Mouse (Mus musculus) cortical plate, adult 2 months (tissue): ENCODE data around the gene Tmem160. TPM values are rescaled to one million over a fixed set of nuclear protein-coding genes. Genes with fewer than 3 reads are reported as not detected.

ENCODE experiments used
- H3K27ac ChIP-seq: fragments of 200-500 bp; 2 replicates; pipeline ENCODE4 v1.5.1; 2012; ENCODE audit warnings: low read length, control low read depth, inconsistent platforms; ENCODE audit not compliant: insufficient read depth
- H3K4me1 ChIP-seq: fragments of 200-500 bp; 2 replicates; pipeline ENCODE4 v1.6.1; 2011; ENCODE audit warnings: low read length; ENCODE audit not compliant: control insufficient read depth, insufficient read depth
- H3K4me3 ChIP-seq: fragments of 200-500 bp; 2 replicates; pipeline ENCODE4 v1.5.1; 2011; ENCODE audit warnings: mild to moderate bottlenecking, low read length, control low read depth; ENCODE audit not compliant: insufficient read depth
- CTCF ChIP-seq: fragments of 200-500 bp; IDR thresholded peaks from 2 replicates; pipeline ENCODE4 v1.5.1; 2011; ENCODE audit warnings: mild to moderate bottlenecking, control low read depth, low read length; ENCODE audit not compliant: insufficient read depth; ENCODE audit errors: extremely low read depth
- POLR2A ChIP-seq: fragments of 200-500 bp; IDR thresholded peaks from 2 replicates; pipeline ENCODE4 v1.6.1; 2011; ENCODE audit warnings: mild to moderate bottlenecking, low read length, control low read depth; ENCODE audit not compliant: insufficient read depth; ENCODE audit errors: extremely low read depth
- polyA plus RNA-seq: library from polyadenylated mRNA; depleted of rRNA; stranded (reverse); fragments of >200 nt; gene quantifications from 2 replicates; pipeline ENCODE4 v1.2.3, GENCODE M21; 2012

Gene Tmem160
- polyA plus RNA-seq, 1 experiment, result 115 TPM

DNA sequence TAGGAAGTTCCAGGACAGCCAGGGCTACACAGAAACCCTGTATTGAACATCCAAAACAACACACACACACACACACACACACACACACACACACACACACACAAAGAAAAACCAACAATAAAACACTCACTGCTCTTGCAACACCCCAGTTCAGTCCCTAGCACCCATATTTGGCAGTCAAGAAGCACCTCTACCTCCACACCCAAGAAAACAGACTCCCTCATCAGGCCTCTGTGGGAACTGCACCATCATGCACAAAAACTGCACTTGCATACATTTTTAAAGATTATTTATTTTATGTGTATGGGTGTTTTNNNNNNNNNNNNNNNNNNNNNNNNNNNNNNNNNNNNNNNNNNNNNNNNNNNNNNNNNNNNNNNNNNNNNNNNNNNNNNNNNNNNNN lies 11.3 kb upstream of the Tmem160 start:
- no peaks in the 10 kb centered on the region for H3K4me1 ChIP-seq
- TF ChIP-seq POLR2A (no peak), CTCF (no peak)
- H3K4me3 ChIP-seq, result no peak overlapping the region
- no peak overlapping the region for H3K27ac ChIP-seq

DNA sequence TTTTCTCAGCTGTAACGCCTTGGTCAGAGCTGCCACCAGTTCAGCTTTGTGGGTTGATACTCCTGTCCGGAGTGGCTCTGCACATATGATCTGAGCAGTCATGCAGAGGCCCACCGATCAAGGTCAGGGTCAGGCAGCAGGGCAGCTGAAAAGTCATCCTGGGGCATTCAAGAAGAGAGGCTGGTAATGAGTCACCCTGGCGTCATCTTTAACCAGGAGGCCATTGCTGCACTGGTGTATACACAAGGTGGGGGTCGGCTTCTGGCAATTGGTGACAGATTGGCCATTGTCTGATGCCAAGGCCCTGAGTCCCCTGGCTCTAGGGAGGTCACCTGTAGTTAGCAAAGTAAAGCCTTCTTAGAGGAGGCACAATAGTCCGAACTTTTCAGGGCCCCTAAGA lies 923 bp upstream of the Tmem160 start:
- H3K4me3 ChIP-seq, result no peak overlapping the region
- TF ChIP-seq CTCF (no peak), POLR2A (no peak)
- no peak overlapping the region for H3K27ac ChIP-seq
- H3K4me1 ChIP-seq, result no peaks in the 10 kb centered on the region

DNA sequence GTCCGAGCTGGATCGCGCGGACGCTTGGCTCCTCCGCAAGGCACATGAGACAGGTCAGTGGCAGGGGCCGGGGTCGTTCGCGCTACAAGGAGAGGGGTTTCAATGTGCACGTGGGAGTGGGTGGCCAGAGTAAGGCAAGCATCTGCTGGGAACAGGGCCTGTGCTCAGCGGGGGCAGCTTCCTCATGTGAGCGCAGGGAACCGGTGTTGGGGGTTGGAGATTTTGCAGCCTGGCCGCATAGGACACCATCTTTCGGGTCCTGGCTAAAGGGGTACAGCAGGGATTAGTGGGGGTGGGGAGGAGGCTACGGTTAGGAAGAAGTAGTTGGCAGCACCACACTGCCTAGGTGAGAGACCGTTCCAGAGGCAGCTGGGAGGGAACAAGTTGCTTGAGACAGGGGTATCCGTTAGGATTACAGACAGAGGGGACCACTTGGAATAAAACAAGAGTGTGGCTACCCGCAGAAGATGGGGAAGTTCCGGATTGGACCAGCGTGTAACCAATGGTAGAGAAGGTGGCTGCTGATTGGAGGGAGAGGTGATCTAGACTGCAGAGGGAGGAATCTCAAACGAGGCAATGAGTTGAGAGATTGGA lies 636 bp downstream of the Tmem160 start:
- H3K4me1 ChIP-seq, result no peaks in the 10 kb centered on the region
- H3K27ac ChIP-seq, result no peak overlapping the region
- TF ChIP-seq POLR2A (no peak; the same call in 1 of the 2 replicates), CTCF (no peak)
- H3K4me3 ChIP-seq, result peak overlapping the region; percentile 64

- H3K4me3 ChIP-seq, result no peak overlapping the region
- no peak for TF ChIP-seq CTCF
- no peak for TF ChIP-seq POLR2A
- H3K4me1 ChIP-seq, result no peaks in the 10 kb centered on the region
- H3K27ac ChIP-seq, result no peak overlapping the region
These were observed 2.4 kb downstream of the Tmem160 start for GRCm38 (mm10) chr7:16455016-16455415.

- Histone ChIP-seq H3K27ac (no peak overlapping the region), H3K4me3 (no peak overlapping the region), H3K4me1 (no peaks in the 10 kb centered on the region)
- TF ChIP-seq CTCF (no peak), POLR2A (no peak)
These were observed 3.7 kb downstream of the Tmem160 start for GRCm38 (mm10) chr7:16456289-16456688.

DNA sequence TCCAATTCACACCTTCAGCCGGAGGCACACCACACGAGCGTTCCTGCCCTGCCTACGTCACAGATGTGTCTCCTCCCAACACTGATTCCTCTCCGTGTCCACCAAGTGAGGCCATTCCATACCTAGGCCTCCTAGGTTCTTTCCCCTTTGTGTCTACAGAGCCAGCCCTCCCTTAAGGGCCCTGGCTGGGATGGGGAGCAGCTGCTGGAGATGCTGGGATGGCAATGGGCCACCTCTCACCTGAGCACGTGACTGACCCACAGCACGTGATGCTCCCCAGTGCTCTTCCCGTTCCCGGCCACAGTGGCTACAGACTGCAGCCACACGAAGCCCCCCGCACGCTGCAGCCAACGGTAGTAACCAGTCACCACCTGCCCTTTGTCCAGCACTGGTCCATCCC lies 8.0 kb downstream of the Tmem160 start:
- Histone ChIP-seq H3K4me1 (no peaks in the 10 kb centered on the region), H3K4me3 (no peak overlapping the region), H3K27ac (no peak overlapping the region)
- TF ChIP-seq CTCF (no peak), POLR2A (no peak)

GRCm38 (mm10) chr7:16461151-16461550 lies 8.6 kb downstream of the Tmem160 start:
- no peaks in the 10 kb centered on the region for H3K4me1 ChIP-seq
- TF ChIP-seq CTCF (no peak), POLR2A (no peak)
- H3K4me3 ChIP-seq, result no peak overlapping the region
- no peak overlapping the region for H3K27ac ChIP-seq

GRCm38 (mm10) chr7:16461705-16462104 lies 9.1 kb downstream of the Tmem160 start:
- no peak overlapping the region for H3K4me3 ChIP-seq
- TF ChIP-seq CTCF, result no peak
- no peak for TF ChIP-seq POLR2A
- no peak overlapping the region for H3K27ac ChIP-seq
- no peaks in the 10 kb centered on the region for H3K4me1 ChIP-seq

GRCm38 (mm10) chr7:16463214-16463613 lies 10.6 kb downstream of the Tmem160 start:
- TF ChIP-seq POLR2A (no peak), CTCF (peak; percentile 86)
- no peaks in the 10 kb centered on the region for H3K4me1 ChIP-seq

DNA sequence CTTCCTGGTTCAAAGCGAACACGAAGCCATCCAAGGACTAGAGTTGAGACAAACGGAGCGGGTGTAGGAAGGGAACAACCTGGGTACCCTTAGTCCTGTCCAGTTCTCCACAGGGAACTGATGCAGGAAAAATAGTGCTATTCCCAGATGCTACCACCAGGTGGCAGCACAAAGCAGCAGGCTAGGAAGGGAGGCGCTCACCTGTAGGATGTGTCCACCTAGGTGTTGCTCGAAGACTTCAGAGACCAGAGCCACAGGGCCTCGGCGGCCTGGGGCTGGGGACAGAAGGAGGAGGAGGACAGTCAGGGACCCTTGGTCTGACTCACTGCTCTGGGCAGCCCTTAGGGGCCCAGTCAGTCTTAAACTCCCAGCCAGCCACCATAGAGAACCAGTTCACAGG lies 12.6 kb downstream of the Tmem160 start:
- Histone ChIP-seq H3K4me1 (no peaks in the 10 kb centered on the region), H3K4me3 (no peak overlapping the region), H3K27ac (no peak overlapping the region)
- peak; percentile 89 for TF ChIP-seq CTCF
- TF ChIP-seq POLR2A, result no peak

More at GRCm38 (mm10) chr7:16463214-16463613, 10.6 kb downstream of the Tmem160 start:
- no peak overlapping the region for H3K4me3 ChIP-seq
- no peak overlapping the region for H3K27ac ChIP-seq

DNA sequence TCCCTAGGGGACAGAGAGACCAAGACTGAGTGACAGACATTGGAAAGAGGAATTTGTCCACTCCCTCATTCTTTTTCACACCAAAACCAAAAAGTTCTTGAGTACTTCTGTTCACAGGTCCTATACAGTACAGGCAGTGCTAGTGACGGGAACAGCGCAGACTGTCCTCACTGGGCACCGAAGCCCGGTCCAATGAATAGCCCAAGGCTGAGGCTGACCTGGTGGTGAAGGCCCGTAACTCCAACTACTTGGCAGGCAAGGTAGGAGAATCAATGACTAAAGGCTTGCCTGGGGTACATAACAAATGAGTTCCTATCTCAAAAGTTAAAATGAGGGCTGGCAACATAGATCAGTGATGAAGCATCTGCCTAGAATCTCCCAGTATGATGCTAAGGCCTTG lies 13.0 kb downstream of the Tmem160 start:
- Histone ChIP-seq H3K27ac (no peak overlapping the region), H3K4me3 (no peak overlapping the region), H3K4me1 (no peaks in the 10 kb centered on the region)
- TF ChIP-seq POLR2A, result no peak
- TF ChIP-seq CTCF, result no peak
